Mouse (Mus musculus) MEL (cell line): Measurements from ENCODE around the gene Kcnk7. TPM values are rescaled to one million over a fixed set of nuclear protein-coding genes. Genes with fewer than 3 reads are reported as not detected.

Source experiments
- DNase-seq: peaks from one replicate; pipeline ENCODE4 v3.0.0; 2011; ENCODE audit warnings: low read depth, low spot score
- H3K27ac ChIP-seq: 2 replicates; pipeline ENCODE4 v1.5.1; 2012; ENCODE audit warnings: low read depth, mild to moderate bottlenecking, control low read depth, low read length, moderate library complexity; ENCODE audit not compliant: control insufficient read depth
- H3K27me3 ChIP-seq, 2 experiments: fragments of 150-350 bp in 1 of 2; sonication (generic) in 1 of 2; 2 replicates each; pipeline ENCODE4 v1.6.1; 2012; ENCODE audit warnings: low read length in 2 of 2, mild to moderate bottlenecking in 2 of 2, improper control_type of control experiment in 1 of 2, moderate library complexity in 1 of 2; ENCODE audit not compliant: insufficient read depth in 2 of 2, control insufficient read depth in 1 of 2
- H3K36me3 ChIP-seq, 2 experiments: 2 replicates each; pipeline ENCODE4 v1.6.1; 2012 to 2014; ENCODE audit warnings: low read length in 2 of 2, improper control_type of control experiment in 1 of 2, inconsistent platforms in 1 of 2, mild to moderate bottlenecking in 1 of 2; ENCODE audit not compliant: insufficient read depth in 2 of 2, control insufficient read depth in 1 of 2
- H3K4me1 ChIP-seq, 2 experiments: fragments of 150-350 bp in 1 of 2; sonication (generic) in 1 of 2; 2 replicates each; pipeline ENCODE4 v1.6.1; 2012; ENCODE audit warnings: low read length in 2 of 2, improper control_type of control experiment in 1 of 2, mild to moderate bottlenecking in 1 of 2; ENCODE audit not compliant: insufficient read depth in 2 of 2, control insufficient read depth in 1 of 2
- H3K4me3 ChIP-seq, 2 experiments: fragments of 150-350 bp in 1 of 2; sonication (generic) in 1 of 2; 2 replicates each; pipeline ENCODE4 v1.5.1; 2012; ENCODE audit warnings: low read depth in 2 of 2, low read length in 2 of 2, mild to moderate bottlenecking in 2 of 2, moderate library complexity in 2 of 2, control low read depth in 1 of 2, improper control_type of control experiment in 1 of 2; ENCODE audit not compliant: control insufficient read depth in 1 of 2, insufficient read depth in 1 of 2
- H3K79me2 ChIP-seq: 2 replicates; pipeline ENCODE4 v1.6.1; 2012; ENCODE audit warnings: mild to moderate bottlenecking, low read length, moderate library complexity; ENCODE audit not compliant: control insufficient read depth, poor library complexity, insufficient read depth
- H3K9ac ChIP-seq: 2 replicates; pipeline ENCODE4 v1.6.1; 2012; ENCODE audit warnings: low read depth, mild to moderate bottlenecking, control low read depth, low read length, moderate library complexity; ENCODE audit not compliant: control insufficient read depth, poor library complexity, severe bottlenecking
- H3K9me3 ChIP-seq: fragments of 150-350 bp; sonication (generic); replicated peaks from 2 replicates; pipeline ENCODE4 v1.6.1; 2012; ENCODE audit warnings: mild to moderate bottlenecking, low read length, improper control_type of control experiment, moderate library complexity; ENCODE audit not compliant: insufficient read depth
- CHD1 ChIP-seq: IDR thresholded peaks from 2 replicates; pipeline ENCODE4 v1.6.1; 2012; ENCODE audit warnings: low read depth, mild to moderate bottlenecking, inconsistent platforms, low read length, improper control_type of control experiment
- CHD2 ChIP-seq: IDR thresholded peaks from 2 replicates; pipeline ENCODE4 v1.6.1; 2011; ENCODE audit warnings: low read length, improper control_type of control experiment
- EP300 ChIP-seq, 2 experiments: IDR thresholded peaks; 2 replicates each; pipeline ENCODE4 v1.6.1; 2011; ENCODE audit warnings: improper control_type of control experiment in 2 of 2, low read length in 2 of 2, low read depth in 1 of 2, mild to moderate bottlenecking in 1 of 2
- ETS1 ChIP-seq: IDR thresholded peaks from 2 replicates; pipeline ENCODE4 v1.6.1; 2012; ENCODE audit warnings: low read depth, mild to moderate bottlenecking, inconsistent platforms, low read length, improper control_type of control experiment, moderate library complexity
- GATA1 ChIP-seq: IDR thresholded peaks from 2 replicates; pipeline ENCODE4 v1.6.1; 2011; ENCODE audit warnings: low read depth, low read length, improper control_type of control experiment
- KAT2A ChIP-seq: conservative IDR thresholded peaks from 2 replicates; pipeline ENCODE4 v1.6.1; 2012; ENCODE audit warnings: low read depth, low read length, improper control_type of control experiment, inconsistent platforms
- MEF2A ChIP-seq: IDR thresholded peaks from 2 replicates; pipeline ENCODE4 v1.6.1; 2014; ENCODE audit warnings: low read depth, mild to moderate bottlenecking, inconsistent platforms, low read length, improper control_type of control experiment; ENCODE audit not compliant: poor library complexity, insufficient replicate concordance, severe bottlenecking; ENCODE audit errors: extremely low read depth
- MXI1 ChIP-seq: IDR thresholded peaks from 2 replicates; pipeline ENCODE4 v1.6.1; 2011; ENCODE audit warnings: mild to moderate bottlenecking, low read depth, low read length, improper control_type of control experiment
- MYB ChIP-seq: IDR thresholded peaks from 2 replicates; pipeline ENCODE4 v1.6.1; 2011; ENCODE audit warnings: mild to moderate bottlenecking, low read depth, low read length, improper control_type of control experiment
- MYC ChIP-seq: IDR thresholded peaks from 2 replicates; pipeline ENCODE4 v1.6.1; 2011; ENCODE audit warnings: low read depth, mild to moderate bottlenecking, low read length, improper control_type of control experiment, moderate library complexity
- POLR2A ChIP-seq, 2 experiments: IDR thresholded peaks; 2 replicates each; pipeline ENCODE4 v1.6.1; 2011 to 2012; ENCODE audit warnings: low read length in 2 of 2, mild to moderate bottlenecking in 2 of 2, control low read depth in 1 of 2, improper control_type of control experiment in 1 of 2, low read depth in 1 of 2, moderate library complexity in 1 of 2; ENCODE audit not compliant: control insufficient read depth in 1 of 2, insufficient read depth in 1 of 2, poor library complexity in 1 of 2
- POLR2AphosphoS2 ChIP-seq: IDR thresholded peaks from 2 replicates; pipeline ENCODE4 v1.6.1; 2011; ENCODE audit warnings: low read length, improper control_type of control experiment
- SIN3A ChIP-seq: IDR thresholded peaks from 2 replicates; pipeline ENCODE4 v1.6.1; 2012; ENCODE audit warnings: low read length, improper control_type of control experiment, inconsistent platforms
- TAL1 ChIP-seq: IDR thresholded peaks from 2 replicates; pipeline ENCODE4 v1.6.1; 2012; ENCODE audit warnings: mild to moderate bottlenecking, inconsistent platforms, low read length, moderate library complexity, mixed read lengths
- ZKSCAN1 ChIP-seq: IDR thresholded peaks from 2 replicates; pipeline ENCODE4 v1.6.1; 2012; ENCODE audit warnings: low read depth, mild to moderate bottlenecking, inconsistent platforms, low read length, improper control_type of control experiment, moderate library complexity
- ZNF384 ChIP-seq: IDR thresholded peaks from 2 replicates; pipeline ENCODE4 v1.6.1; 2012; ENCODE audit warnings: low read depth, mild to moderate bottlenecking, inconsistent platforms, low read length, improper control_type of control experiment
- polyA plus RNA-seq, 2 experiments: library from polyadenylated mRNA; stranded (reverse) in 1 of 2; unstranded in 1 of 2; fragments of >175 nt in 1 of 2; fragments of >200 nt in 1 of 2; gene quantifications; 2 replicates each; pipeline versions ENCODE4 v1.2.1 to v1.2.4; 2012; ENCODE audit warnings: low replicate concordance in 2 of 2, low read depth in 1 of 2; ENCODE audit not compliant: insufficient read length in 2 of 2, insufficient read depth in 1 of 2, missing spikeins in 1 of 2
- total RNA-seq: library from RNA; depleted of rRNA; stranded (reverse); fragments of 300-350 nt; gene quantifications from 2 replicates; pipeline ENCODE4 v1.2.3, GENCODE M21; 2012

Gene Kcnk7
- total and polyA plus RNA-seq, 3 experiments = 0.23 to 0.60 TPM; not detected in 1

DNA sequence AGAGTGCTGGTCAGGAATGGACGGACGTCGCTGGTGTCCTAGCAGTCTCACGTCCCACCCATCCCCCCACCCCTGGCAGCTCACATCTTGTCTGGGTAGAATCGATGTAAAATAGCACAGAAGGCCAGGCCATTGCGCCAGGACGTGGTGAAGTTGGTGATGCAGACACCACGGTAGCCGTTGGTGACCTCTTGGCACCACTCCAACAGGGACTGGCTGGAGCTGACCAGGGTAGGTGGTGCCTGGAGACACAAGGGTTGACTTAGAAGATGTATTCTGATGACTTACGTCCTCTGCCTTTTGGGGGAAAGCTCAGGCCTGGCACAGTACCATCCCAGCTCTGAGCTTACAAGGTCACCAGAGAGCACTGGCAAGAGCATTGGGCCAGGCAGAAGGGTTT lies 12.8 kb downstream of the Kcnk7 start:
- no peaks in the 10 kb centered on the region for H3K27me3 ChIP-seq
- peaks cover 8 to 14% of the 10 kb centered on the region in 2 experiments for H3K36me3 ChIP-seq
- H3K4me3 ChIP-seq = no peak overlapping the region
- no peak for TF ChIP-seq ZKSCAN1
- TF ChIP-seq ZNF384 = no peak
- TF ChIP-seq ETS1 = no peak
- TF ChIP-seq MYB = no peak
- TF ChIP-seq SIN3A = no peak
- TF ChIP-seq MEF2A = no peak
- TF ChIP-seq CHD2 = no peak
- TF ChIP-seq POLR2A (IDR thresholded peaks at IDR 0.05; ENCODE audit: control insufficient read depth in 1 of 2, insufficient read depth in 1 of 2, low read depth in 1 of 2, low read length in 2 of 2, poor library complexity in 1 of 2) = no peak
- TF ChIP-seq POLR2AphosphoS2 = no peak
- TF ChIP-seq MYC = no peak
- TF ChIP-seq MXI1 = no peak
- DNase-seq = no peak
- H3K9ac ChIP-seq = no peak overlapping the region
- peaks cover 1% of the 10 kb centered on the region; the same call in 1 of the 2 replicates for H3K79me2 ChIP-seq
- no peaks in the 10 kb centered on the region for H3K9me3 ChIP-seq
- H3K27ac ChIP-seq = no peak overlapping the region
- H3K4me1 ChIP-seq = peaks cover 0 to 4% of the 10 kb centered on the region in 2 experiments; a peak in 2 of 4 replicates

DNA sequence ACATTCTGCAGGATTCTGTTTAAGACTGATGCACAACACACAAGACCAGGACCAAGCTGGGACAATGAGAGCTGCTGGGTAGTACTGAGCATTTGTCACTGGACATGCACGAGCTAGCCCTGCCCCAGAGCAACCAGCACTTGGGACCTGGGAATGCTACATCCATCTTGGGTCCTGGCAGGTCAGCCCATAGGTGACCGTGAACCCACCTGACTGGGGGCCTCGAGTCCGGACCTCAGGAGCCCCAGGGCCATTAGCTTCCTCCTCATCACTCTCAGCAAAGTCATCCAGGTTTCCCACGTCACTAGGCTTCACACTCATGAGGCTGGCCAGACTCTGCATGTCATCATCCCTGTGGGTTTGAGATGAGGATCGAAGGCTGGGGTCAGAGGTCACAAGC lies 17.1 kb downstream of the Kcnk7 start:
- H3K4me1 ChIP-seq = peaks cover 3 to 19% of the 10 kb centered on the region in 2 experiments; a peak in 3 of 4 replicates
- H3K9me3 ChIP-seq = no peaks in the 10 kb centered on the region
- H3K36me3 ChIP-seq = peaks cover 8 to 27% of the 10 kb centered on the region in 2 experiments
- peaks cover 28% of the 10 kb centered on the region for H3K79me2 ChIP-seq
- no peak overlapping the region for H3K4me3 ChIP-seq
- TF ChIP-seq TAL1 (no peak), EP300 (IDR thresholded peaks at IDR 0.05; ENCODE audit: low read depth in 1 of 2, low read length in 2 of 2) (no peak), KAT2A (no peak)
- no peak for DNase-seq
- H3K27me3 ChIP-seq = no peaks in the 10 kb centered on the region
- no peak overlapping the region for H3K27ac ChIP-seq
- H3K9ac ChIP-seq = no peak overlapping the region

DNA sequence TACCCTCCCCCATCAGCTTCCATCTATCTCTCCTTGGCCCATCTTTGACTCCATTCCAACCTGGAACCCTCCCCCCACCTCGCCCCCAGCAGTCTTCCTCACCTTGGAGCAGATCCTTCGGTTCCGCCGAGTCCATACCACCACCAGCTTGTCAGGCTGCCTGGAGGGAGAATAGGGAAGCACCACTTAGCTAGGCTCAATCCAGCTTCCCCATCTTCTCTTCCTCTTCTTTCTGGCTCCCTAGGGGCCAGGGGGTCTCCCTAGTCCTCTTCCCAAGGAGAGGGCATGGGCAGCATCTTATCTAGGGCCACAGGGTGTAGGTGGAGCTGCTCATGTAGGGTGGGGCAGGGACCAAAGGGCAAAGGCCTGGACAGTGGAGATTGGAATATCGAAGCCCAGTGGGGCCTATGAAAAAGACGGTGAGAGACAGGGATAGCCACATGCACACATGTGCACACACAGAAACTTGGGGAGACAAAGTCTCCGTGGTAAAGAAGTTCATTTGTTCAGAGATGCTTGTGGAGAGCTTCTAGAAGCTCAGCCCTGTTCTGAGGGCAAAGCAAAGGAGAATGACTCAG lies 18.8 kb downstream of the Kcnk7 start:
- Histone ChIP-seq H3K27ac (peak overlapping the region; percentile 28; the same call in 1 of the 2 replicates), H3K4me3 (no peak overlapping the region), H3K27me3 (no peaks in the 10 kb centered on the region), H3K9ac (no peak overlapping the region), H3K36me3 (peaks cover 8 to 34% of the 10 kb centered on the region in 2 experiments), H3K79me2 (peaks cover 30% of the 10 kb centered on the region), H3K4me1 (peaks cover 3 to 31% of the 10 kb centered on the region in 2 experiments; a peak in 3 of 4 replicates), H3K9me3 (no peaks in the 10 kb centered on the region)
- peak; percentile 41 for DNase-seq
- no peak for TF ChIP-seq CHD1
- TF ChIP-seq TAL1 = peak; percentile 13; the same call in 1 of the 2 replicates
- TF ChIP-seq SIN3A = 0 out of 2 replicates have a peak, but pooled peaks have one; percentile 10
- TF ChIP-seq GATA1 = no peak
- no peak for TF ChIP-seq MYB
- TF ChIP-seq EP300 (IDR thresholded peaks at IDR 0.05; ENCODE audit: low read depth in 1 of 2, low read length in 2 of 2) = 0 out of 4 replicates have a peak, but pooled peaks of 1 of the 2 experiments have one; percentile 13
